Mouse (Mus musculus) myocyte (in vitro differentiated cells): ENCODE measurements around the gene Tshz2.

Source experiments
- E2F4 ChIP-seq: IDR thresholded peaks from one replicate; pipeline ENCODE4 v1.6.1; 2011; ENCODE audit warnings: mild to moderate bottlenecking, control low read depth, moderate library complexity; ENCODE audit not compliant: insufficient read depth
- MYOD1 ChIP-seq, 3 experiments: IDR thresholded peaks; one replicate each; pipeline ENCODE4 v1.6.1; 2011; ENCODE audit warnings: control low read depth in 2 of 3, low read depth in 2 of 3, mild to moderate bottlenecking in 2 of 3, moderate library complexity in 1 of 3; ENCODE audit not compliant: insufficient read length in 2 of 3, control insufficient read depth in 1 of 3
- POLR2AphosphoS2 ChIP-seq: IDR thresholded peaks from one replicate; pipeline ENCODE4 v1.6.1; 2011; ENCODE audit warnings: low read depth, control low read depth; ENCODE audit not compliant: insufficient read length

DNA sequence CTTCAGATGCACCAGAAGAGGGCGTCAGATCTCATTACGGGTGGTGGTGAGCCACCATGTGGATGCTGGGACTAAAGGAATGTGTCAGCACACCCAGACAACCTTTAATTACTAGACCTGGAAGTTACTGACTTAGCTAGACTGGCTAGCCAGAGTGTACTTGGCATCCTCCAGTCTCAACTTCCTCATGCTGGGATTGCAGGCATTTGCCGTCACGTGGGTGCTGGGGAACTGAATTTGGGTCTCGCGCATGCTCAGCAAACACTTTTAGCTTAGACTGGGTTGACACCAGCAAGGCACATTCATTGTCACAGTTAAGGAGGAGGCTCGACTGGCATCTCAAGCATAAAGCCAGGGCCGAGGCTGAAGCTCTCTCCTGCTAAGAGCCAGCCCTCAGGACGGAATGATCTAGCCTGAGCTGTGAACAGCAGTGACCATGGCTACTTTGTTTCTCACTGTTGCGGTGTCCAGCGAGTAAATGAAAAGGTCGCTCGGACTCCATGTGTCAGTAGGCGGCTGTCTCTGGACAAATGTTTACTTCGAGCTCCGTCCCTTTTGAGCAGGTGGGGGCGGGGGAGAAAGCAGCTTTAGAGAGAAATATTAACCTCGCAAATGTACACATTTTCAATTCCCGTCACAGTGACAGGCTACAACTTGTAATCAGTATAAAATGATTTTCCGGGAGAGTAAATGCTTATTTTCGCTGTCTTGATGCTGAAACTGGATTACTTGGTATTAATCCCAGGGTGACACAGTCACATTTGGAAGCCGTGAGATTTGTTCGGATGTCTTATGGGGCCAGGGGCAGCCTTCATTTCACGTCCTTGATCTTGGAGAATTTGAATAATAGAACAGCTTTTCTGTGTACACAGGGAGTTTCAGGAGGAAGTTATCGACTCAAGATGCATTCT, 370.0 kb downstream of the Tshz2 start:
- TF ChIP-seq E2F4, result no peak
- no peak for TF ChIP-seq MYOD1 (IDR thresholded peaks at IDR 0.05; ENCODE audit: control insufficient read depth in 1 of 3, insufficient read length in 2 of 3, low read depth in 2 of 3)
- no peak for TF ChIP-seq POLR2AphosphoS2
